Mouse (Mus musculus) heart, postnatal 4 days (tissue): Measurements from ENCODE around the gene Snx11. TPM values are rescaled to one million over a fixed set of nuclear protein-coding genes. Genes with fewer than 3 reads are reported as not detected.
"Not testable (repeated sequence)": the region's sequence is repeated elsewhere in the genome, so short reads cannot be mapped to it uniquely, and the experiment has no call there.

Source experiments
- DNase-seq: peaks from one replicate; pipeline ENCODE4 v3.0.0; 2021
- total RNA-seq, 2 experiments: library from RNA; stranded (reverse); gene quantifications; 2 replicates each; pipeline ENCODE4 v1.2.3; 2021

The Snx11 gene
- total RNA-seq, 2 experiments from 2014 or later, result 15.5 to 18.2 TPM

DNA sequence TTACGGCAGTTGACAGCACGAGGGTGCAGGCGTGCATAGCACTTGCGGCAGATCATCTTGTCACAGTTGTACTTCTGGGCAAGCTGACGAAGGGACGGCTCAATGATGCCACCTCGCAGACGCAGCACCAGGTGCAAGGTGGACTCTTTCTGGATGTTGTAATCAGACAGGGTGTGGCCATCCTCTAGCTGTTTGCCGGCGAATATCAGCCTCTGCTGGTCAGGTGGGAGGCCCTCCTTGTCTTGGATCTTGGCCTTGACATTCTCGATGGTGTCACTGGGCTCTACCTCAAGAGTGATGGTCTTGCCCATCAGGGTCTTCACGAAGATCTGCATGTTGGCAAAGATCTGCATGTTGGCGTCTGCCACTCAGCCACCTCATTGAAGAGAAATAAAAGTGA, 18.1 kb upstream of the Snx11 start:
- no peak for DNase-seq

DNA sequence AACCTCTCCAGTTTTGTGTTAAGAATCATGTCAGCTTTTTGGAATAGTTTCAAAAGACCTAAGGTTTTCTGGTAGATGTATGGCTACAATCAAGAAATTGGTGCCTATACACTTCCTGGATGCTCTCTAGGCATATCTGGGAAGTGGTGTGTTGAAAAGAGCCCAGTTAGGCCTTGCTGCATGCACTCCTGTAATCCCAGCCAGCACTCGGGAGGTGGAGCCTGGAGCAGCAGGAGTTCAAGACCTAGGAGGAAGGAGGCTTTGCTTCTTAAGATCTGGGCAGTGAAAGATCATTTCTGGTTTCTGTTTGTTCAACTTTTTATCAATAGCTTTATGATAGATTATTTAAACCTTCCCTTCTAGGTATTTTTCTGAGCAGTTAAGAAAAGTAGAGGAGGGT, 13.3 kb upstream of the Snx11 start:
- no peak for DNase-seq

DNA sequence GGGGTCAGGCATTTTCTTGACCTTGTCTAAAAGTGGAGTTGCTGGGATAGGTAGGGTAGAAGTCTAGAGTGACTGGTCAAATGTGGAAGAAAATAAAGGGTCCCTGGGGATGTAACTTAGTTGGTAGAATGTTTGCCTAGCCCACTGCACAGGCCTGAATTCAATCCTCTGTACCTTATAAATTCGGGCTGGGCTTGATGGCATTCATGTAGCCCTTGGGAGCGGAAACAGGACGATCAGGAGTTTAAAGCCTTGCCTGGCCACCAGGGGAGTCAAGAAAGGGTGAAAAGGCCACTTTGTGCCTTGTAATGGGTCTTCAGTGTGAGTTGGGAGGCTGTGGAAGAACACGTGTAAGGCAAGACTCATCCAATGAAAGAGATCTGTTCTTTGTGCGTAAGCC, 12.6 kb upstream of the Snx11 start:
- DNase-seq, result no peak

DNA sequence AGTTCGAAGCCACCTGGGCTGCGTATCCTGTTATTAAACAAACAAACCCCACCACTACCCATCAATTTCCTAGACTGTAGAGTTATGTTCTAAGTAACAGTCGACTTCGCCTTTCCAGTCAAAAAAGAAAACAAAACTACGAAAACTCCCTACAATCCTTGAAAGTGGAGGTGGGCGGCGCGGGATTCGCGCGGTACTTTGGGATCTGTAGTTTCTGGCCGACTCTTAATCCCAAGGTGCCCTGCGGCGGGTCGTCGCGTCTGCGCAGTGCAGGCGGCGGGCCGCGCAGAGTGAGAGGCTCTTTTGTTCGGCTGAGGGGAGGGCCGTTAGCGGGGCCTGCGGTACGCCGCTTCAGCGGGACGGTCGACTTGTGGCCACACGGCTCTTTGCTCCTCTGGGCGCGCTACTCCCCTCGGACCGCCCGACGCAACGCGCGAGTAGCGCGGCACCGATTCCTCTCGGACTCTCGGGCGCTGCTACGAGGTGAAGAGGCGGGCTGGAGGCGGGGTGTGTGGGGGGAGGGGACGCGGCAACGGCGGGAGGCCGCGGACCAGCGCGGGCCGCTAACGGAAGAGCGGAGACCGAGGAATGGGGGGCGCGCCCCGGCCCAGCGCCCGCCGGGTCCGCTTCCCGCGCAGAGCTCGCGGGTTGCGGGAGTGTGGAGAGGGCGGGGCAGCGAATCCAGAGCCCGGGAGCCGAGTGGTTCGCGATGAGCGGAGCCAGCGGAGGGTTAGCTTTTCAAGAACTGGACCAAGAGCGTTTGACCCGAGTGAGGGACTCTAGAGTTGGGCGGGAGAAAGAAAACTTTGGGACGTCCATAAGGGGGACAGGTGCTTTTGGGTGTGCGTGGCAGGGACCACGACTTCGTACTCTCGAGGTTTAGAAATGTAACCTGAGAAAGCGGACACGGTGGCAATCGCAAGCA, 11.8 kb upstream of the Snx11 start, which contains the start of gene Cbx1:
Gene Cbx1, plus strand, starts transcription at position 257 of the 925 bp plus-strand sequence.
- peak; percentile 91 for DNase-seq

DNA sequence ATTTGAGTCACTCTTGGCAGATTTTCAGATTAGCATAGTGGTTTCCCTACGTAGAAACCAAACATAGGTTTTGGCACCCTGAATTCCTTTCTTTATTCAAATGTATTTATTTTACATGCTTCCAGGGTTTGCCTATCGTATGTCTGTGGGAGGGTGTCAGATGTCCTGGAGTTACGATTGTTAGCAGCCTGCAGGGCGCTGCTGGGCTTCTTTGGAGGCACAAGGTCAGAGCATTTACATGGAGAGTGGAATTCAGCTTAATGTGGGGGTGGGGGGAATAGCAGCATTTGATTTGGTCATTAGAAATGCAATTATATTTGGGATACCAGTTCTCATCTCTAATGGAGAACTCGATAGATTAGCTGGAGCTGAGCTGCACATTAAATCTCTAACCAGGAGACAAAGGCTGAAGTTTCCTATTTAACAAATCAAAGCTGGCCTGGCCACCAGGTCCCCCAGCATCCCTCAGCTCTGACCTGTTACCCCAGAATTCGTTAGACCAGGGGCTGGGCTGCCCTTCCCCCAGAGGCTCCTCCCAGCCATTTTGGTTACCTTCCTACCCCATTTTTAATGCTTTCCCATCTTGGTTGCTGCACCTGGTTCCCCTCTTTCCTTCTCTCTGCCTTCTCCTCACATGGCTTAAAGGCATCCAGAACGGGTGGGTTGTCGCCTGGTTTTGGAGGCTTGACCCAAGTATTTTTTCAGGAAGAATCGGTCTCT, 9.5 kb upstream of the Snx11 start:
- no peak for DNase-seq

DNA sequence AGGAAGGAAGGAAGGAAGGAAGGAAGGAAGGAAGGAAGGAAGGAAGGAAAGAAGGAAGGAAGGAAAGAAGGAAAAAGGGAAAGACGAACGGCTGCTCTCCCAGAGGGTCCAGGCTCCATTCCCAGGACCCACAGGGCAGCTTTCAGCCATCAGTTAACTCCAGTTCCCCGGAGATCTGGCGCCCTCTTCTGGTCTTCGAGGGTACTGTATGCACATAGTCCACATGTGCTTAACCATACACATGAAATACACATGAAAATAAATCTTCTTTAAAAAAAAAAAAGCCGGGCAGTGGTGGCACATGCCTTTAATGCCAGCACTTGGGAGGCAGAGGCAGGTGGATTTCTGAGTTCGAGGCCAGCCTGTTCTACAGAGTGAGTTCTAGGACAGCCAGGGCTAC, 7.5 kb upstream of the Snx11 start:
- peak; percentile 80 for DNase-seq

DNA sequence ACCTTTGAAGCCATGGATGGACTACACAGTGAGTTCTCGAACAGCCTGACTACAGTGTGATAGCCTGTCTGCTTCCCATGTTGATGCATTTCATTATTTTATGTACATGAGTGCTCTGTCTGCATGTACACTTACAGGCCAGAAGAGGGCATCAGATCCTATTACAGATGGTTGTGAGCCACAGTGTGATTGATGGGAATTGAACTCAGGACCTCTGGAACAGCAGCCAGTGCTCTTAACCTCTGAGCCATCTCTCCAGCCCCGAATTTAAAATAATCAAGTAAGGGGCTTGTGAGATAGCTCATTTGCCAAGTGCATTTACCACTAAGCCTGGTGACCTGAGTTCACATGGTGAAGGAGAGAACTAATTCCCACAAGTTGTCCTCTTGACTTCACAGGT, 4.1 kb upstream of the Snx11 start:
- DNase-seq, result no peak

DNA sequence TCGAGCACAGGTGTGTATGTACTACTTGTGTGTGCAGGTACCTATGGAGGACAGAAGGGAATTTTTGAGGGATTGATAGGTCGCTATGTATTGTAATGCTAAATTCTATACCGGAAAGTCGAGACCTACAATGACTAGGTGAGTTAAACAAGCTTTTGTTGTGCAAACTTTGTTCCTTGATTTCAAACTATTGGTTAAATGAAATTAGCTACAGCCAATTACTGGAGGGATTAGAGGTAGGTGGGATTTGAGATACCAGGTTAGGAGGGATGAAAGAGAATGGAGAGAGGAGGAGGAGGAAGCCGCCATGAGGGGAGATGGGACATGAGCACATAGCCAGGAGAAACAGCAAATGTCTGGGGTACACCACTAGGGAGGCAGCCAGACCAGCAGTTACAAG, 2.9 kb upstream of the Snx11 start:
- DNase-seq, result no peak

DNA sequence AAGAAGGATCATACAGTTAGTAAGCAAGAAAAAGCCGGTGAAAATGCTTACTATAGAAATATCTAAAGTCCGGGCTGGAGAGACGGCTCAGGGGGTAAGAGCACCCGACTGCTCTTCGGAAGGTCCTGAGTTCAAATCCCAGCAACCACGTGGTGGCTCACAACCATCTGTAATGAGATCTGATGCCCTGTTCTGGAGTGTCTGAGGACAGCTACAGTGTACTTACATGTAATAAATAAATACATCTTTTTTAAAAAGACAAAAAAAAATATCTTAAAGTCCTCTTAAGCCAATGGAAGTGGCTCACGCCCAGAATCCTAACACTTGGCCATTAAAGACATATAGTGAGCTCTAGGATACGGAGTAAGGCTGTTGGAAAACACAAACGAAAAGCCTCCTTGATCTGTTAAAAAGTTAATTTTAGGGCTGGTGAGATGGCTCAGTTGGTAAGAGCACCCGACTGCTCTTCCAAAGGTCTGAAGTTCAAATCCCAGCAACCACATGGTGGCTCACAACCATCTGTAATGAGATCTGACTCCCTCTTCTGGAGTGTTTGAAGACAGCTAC, 785 bp upstream of the Snx11 start:
- DNase-seq, result not testable (repeated sequence)

DNA sequence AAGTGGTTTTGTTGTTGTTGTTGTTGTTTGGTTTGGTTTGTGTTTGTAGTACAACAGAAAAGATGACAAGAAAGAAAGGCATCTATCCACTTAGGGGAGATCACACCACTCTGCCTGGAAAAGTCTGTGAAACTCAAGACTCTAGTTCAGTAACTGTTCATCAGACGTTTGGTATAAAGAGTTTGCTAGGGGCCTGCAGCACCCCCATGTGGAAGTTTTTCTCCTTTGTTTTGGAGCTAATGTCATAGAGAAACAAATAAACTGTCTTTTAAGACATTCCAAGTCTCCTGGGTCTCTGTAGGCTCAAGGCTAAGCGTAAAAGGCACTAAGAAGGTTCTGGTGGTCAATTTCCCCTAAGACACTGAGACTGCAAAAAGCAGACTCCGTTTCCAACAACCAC, 1.3 kb downstream of the Snx11 start:
- no peak for DNase-seq

DNA sequence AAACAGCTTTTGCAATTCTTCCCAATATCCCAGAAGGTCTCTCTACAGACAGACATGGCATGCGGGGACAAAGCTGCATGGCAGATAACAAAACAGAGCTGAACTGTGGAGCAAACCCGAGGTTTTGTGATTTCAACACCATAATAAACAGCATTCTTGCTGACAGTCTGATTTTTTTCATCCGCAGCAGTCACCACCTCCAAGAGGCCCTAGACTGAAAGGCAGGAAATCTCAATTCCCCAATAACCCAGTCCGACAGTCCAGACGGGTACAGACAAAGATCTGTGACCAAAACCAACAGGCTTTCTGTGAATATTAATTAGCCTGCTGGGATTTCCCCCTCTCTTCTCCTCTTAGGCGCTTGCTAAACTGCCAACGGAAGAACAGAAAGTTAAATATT, 1.7 kb downstream of the Snx11 start:
- no peak for DNase-seq

DNA sequence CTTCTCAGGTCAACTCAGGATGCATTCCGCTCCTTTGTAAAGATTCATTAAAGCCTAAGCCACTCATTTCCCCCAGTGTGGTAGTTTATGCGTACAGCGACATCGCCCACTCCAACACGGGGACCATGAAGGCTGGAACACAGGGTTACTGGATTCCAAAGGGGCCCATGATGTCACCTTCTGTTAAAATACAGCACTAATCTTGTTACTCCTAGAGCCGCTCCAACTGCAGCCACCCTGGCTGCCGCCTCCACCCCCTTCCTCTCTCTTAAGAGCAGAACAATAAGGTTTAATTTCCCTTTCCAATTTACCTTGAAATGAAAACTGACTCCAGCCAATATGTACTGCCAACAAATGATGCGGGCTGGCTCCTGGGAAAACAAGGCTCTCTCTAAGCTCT, 2.3 kb downstream of the Snx11 start:
- DNase-seq, result no peak

DNA sequence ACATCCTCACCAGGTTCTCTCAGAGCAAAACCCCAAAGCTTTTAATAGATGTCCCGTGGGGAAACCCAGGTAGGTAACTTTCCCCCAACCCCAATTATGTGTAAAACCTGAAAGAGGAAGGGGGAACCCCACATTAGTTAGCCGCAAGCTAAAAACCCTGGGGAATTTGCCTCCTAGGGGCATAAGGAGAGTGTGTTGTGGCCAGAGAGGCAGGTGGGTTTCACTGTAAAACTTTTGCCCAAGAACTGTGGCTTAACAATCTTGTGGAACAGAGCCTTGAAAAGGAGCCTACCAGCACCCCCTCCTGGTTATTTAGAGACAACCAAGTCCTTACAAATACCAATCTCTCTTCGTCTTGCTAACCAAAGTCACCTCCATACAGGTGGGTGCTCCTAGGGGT, 2.8 kb downstream of the Snx11 start:
- no peak for DNase-seq

DNA sequence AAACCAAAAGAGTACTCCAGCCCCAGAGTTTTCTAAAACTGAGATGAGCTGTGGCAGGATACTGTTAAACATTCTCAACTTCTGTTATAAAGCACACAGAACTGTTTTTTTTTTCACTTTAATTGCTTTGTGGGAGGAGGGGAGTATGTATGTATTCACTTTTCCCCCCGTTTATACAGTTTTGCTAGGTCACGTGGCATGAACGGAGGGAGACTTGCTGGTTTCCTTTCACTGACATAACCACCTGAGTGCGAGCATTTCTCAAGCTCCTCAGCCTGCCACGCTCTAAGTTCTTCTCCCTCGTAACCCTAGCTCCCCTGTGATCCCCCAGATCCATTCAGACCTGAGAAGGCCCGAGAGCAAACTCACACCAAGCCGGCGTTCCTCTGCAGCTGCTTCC, 4.9 kb downstream of the Snx11 start:
- no peak for DNase-seq

DNA sequence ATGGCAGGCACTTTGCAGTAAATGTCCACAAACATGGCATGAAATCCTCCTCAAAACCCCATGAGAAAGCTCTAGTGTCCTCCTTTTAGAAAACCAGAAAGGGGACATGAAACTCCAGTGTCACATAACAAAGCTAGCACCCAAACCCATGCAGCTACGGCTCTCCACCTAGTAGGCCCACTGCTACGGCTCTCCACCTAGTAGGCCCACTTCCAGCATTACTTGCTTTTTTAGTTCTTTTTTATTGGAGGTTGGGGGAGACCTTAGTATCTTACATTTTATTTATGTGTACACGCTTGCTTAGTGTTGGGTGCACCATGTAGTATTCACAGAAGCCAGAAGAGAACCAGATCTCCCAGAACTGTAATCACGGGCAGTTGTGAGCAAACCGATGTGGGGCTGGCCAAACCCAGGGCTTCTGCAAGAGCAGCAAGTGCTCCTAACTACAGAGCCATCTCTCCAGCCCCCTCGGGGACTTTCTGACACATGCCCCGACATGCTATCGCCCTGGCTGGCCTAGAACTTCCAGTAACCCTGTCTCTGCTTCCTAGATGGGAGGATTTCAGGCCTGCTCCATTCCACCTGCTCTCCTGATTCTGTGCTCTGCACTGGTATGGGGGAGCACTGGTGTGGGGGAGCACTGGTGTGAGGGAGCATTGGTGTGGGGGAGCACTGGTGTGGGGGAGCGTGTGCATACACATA, 5.9 kb downstream of the Snx11 start:
- DNase-seq, result no peak

DNA sequence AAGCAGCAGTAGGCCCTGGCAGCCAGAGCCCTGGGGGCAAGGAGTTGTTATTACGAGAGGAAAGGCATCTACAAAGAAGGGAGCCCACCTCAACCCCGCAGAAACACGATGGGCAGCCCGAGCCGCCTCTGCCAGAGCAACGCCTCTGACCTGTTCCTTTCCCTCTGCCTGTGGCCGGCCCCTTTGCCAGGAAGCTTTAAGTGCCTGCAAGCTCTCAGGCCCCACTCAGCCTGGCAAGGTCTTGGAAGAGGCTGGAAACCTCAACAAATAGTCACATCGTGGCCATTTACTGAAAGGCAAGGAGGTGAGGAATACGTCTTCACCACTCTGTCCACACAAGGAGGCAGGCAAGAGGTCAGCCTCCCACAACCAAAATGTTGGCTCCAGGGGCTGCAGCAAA, 9.1 kb downstream of the Snx11 start:
- no peak for DNase-seq

DNA sequence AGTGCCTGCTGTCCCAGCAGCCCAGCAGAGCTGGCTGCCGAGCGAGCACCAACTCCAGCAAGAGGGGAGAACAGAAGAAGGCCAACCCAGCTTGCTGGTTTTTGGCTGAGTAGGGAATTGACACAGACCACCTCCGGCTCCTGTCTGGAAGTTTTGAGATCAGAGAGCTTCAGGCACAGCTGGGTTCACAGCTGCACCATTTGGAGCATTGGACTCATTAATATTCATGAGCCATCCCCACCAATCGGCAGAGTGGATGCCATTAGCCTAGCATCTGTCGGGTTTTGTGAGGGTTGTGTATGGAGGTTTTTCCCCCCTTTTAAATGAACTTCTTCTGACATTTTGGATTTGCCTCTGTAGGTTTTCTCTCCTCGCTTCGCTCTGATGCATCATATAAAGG, 10.3 kb downstream of the Snx11 start:
- no peak for DNase-seq

DNA sequence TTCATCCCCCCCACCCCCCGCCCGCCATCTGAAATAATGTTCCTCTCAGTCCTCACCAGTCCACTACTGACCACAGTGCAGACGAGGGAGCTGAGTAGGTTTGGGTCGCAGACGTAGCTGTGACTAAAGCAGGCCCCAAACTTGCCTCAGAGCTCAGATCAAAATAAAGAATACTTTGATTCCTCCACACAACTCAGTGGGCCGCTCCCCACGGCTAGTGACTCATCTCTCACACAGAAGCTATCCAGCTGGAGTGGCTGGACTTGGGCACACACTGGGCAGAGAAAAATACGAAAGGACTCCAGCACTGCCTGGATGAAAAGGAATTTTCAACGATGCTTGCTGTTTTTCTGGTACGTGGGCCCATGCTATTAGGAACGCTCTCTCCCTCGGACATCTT, 10.8 kb downstream of the Snx11 start:
- DNase-seq, result no peak

DNA sequence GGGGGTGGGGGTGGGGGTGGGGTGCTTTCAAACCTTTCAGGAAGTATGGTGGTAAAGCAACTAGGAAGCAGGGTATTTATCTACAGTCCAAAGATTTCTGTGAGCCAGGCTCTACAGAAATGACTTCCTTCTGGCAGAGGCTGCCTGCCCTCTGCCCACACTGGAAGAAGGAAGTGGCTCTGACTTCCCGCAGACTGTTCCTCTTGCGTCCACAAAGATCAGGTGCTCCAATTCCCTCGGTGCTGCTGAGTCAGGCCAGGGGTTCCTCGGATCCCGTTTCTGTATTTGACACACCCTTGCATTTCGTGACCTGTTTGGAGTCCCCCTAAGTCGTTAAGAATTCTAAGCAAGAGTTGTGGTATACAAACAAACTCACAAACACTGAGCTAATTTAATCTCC, 11.7 kb downstream of the Snx11 start:
- DNase-seq, result peak; percentile 21

DNA sequence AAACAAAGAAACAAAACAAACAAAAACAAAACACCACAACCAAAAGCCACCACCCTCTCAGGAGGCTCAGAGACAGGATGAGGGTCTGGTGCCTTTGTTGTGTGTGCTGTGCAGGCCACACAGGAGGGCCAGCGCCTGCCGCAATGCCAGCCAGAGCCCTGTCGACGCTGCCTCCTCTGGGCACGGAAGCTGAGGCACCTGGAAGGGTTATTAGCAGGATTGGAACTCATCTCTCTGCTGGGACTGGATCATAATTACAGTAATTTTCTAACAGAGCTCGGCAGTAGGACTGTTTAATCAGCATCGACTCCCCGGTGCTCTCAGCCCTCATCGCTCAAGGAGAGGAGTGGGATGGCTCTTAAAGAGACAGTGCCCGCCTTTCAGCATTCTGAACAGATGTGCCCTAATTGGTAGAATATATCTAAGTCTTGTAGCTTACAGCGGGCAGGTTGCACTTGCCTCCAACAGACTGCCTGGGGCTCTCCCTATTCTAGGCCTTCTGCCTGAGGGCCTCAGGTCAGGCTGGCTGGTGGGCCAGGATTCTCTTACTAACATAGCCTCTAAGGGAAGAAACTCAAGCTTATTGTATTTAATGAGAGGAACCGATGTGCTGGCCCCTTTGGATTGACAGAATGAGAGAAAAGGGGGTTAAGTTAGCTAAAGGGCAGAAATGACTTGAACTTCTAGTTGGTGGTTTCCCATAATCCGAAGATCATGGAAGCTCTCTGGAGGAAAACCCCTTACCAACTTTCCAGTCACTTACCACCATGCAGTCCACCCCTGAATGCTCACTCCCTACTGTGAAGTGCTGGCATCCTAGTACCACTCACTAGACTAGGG, 12.6 kb downstream of the Snx11 start:
- DNase-seq, result no peak

DNA sequence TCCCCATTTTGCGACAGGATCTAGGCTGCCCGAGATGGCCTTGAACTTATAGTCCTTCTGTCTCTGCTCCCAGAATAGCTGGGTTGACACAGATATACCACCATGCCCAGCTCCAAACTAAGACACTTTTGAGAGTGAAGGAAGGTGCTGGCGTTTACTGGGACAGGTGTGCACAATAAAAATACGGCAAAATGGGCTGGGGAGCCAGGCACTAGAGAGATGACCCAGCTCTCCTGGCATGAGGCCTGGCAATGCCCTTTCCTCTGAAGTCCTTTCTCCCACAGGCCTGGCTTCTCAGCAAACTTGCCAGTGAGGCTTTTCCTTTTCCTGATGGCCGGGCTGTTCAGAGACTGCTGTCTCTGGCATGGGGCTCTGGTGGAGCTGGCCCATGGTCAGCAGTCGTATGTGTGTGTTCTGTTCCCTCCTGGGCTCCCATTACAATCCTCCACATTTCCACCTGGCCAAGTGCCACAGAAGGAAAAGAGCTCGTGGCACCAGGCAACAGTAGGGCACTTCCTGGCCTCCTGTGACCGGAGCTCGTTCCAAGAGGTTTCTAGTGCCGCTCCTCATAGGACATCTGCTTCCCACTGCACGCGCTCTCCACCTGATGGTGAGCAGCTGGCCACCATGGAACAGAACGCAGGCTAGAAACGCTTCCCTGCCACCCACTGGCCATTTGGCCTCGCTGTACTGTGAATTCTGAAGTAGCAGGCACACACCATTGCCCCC, 14.5 kb downstream of the Snx11 start:
- peak; percentile 31 for DNase-seq
